8 mouse cellular contexts compared by ENCODE assay signal in genomic region chr7:29212199-29212765, GRCm38 (mm10). TPM values are rescaled to one million over a fixed set of nuclear protein-coding genes. Genes with fewer than 3 reads are reported as not detected.
DNase-seq lines count a peak whose midpoint lies in the region; ATAC-seq lines count a peak whose summit lies in the region.

No protein-coding gene starts in this region.

- no peaks in the 10 kb centered on the region for H3K9me3 ChIP-seq in embryonic facial prominence, embryonic 14.5 days (ENCODE audit: control insufficient read depth, low read length)
- H3K9me3 ChIP-seq in midbrain, embryonic 11.5 days (ENCODE audit: control insufficient read depth, low read length): no peaks in the 10 kb centered on the region

- peak; percentile 12 for DNase-seq in kidney, adult 9 months
- DNase-seq in kidney, postnatal 14 days: no peak
- DNase-seq in embryonic facial prominence, embryonic 14.5 days (ENCODE audit: low spot score): no peak
- peak; percentile 25 to 49 for DNase-seq in kidney, postnatal 4 days
- peak; percentile 89 for DNase-seq in midbrain, embryonic 11.5 days (ENCODE audit: low spot score, missing footprints)
- no peak for DNase-seq in layer of hippocampus, postnatal 14 days (ENCODE audit: low spot score in 2 of 2)
- no peak for DNase-seq in ovary, adult 18-20 months (ENCODE audit: low spot score)

- 16% methylated on average over 26 of the region's 26 CpGs for WGBS in embryonic facial prominence, embryonic 14.5 days
- WGBS in midbrain, embryonic 11.5 days: 10% methylated on average over 26 of the region's 26 CpGs

- no peak for ATAC-seq in embryonic facial prominence, embryonic 14.5 days (ENCODE audit: low read depth)
- ATAC-seq in midbrain, embryonic 11.5 days (ENCODE audit: low FRiP score): no peak
- ATAC-seq in CD4-positive, CD25-positive, alpha-beta regulatory T cell, adult 4 months: no peak

- H3K36me3 ChIP-seq in embryonic facial prominence, embryonic 14.5 days (ENCODE audit: control insufficient read depth, insufficient read depth, low read length): no peaks in the 10 kb centered on the region
- no peaks in the 10 kb centered on the region for H3K36me3 ChIP-seq in midbrain, embryonic 11.5 days (ENCODE audit: control insufficient read depth, insufficient read depth, low read length)

- peak overlapping the region; percentile 58 for H3K4me2 ChIP-seq in embryonic facial prominence, embryonic 14.5 days (ENCODE audit: low read depth, low read length)
- H3K4me2 ChIP-seq in midbrain, embryonic 11.5 days: no peak overlapping the region

- H3K4me1 ChIP-seq in embryonic facial prominence, embryonic 14.5 days (ENCODE audit: control insufficient read depth, insufficient read depth, low read length): 0 out of 2 replicates have a peak, but pooled peaks cover 3% of the 10 kb centered on the region
- no peaks in the 10 kb centered on the region for H3K4me1 ChIP-seq in midbrain, embryonic 11.5 days (ENCODE audit: control insufficient read depth, insufficient read depth, low read length)

- no peak overlapping the region; the same call in 1 of the 2 replicates for H3K4me3 ChIP-seq in embryonic facial prominence, embryonic 14.5 days (ENCODE audit: low read depth, low read length)
- H3K4me3 ChIP-seq in midbrain, embryonic 11.5 days (ENCODE audit: low read depth, low read length): no peak overlapping the region

- no peak overlapping the region for H3K27ac ChIP-seq in embryonic facial prominence, embryonic 14.5 days (replicated peaks; ENCODE audit: low read depth, low read length)
- H3K27ac ChIP-seq in midbrain, embryonic 11.5 days (ENCODE audit: low read depth, low read length): no peak overlapping the region

- no peak overlapping the region for H3K9ac ChIP-seq in embryonic facial prominence, embryonic 14.5 days (ENCODE audit: low read depth, low read length)
- no peak overlapping the region for H3K9ac ChIP-seq in midbrain, embryonic 11.5 days (ENCODE audit: low read length)

- H3K27me3 ChIP-seq in embryonic facial prominence, embryonic 14.5 days (replicated peaks; ENCODE audit: control insufficient read depth, insufficient read depth, low read length): peaks cover 6% of the 10 kb centered on the region; the same call in 1 of the 2 replicates
- H3K27me3 ChIP-seq in midbrain, embryonic 11.5 days (ENCODE audit: control insufficient read depth, insufficient read depth, low read length): peaks cover 12% of the 10 kb centered on the region

RNA-seq across cellular contexts. Expression of gene Catsperg1, which starts 1.6 kb away (rescaled TPM):
- 0.19 and 0.47 TPM in 2 replicates for polyA plus RNA-seq in embryonic facial prominence, embryonic 14.5 days (2014; fragmentation: Nextera tagmentation; extraction: Ambion mirVana)
- 0.36 and 1.2 TPM in 2 replicates for polyA plus RNA-seq in midbrain, embryonic 11.5 days (2014; fragmentation: Nextera tagmentation; extraction: Ambion mirVana)
- polyA plus RNA-seq in CD4-positive, CD25-positive, alpha-beta regulatory T cell, adult 4 months (2017; shearing (Covaris generic)): under 1 TPM; 0.44 to 0.56 TPM
- total RNA-seq in layer of hippocampus, postnatal 14 days (2021): 1 to 10 TPM; 1.6 to 1.8 TPM

RNA-seq across cellular contexts. Expression of gene Kcnk6, which starts 20.0 kb away (rescaled TPM):
- 1.4 and 2.2 TPM in 2 replicates for polyA plus RNA-seq in embryonic facial prominence, embryonic 14.5 days (2014; fragmentation: Nextera tagmentation; extraction: Ambion mirVana)
- polyA plus RNA-seq in midbrain, embryonic 11.5 days (2014; fragmentation: Nextera tagmentation; extraction: Ambion mirVana): 0.22 and 0.43 TPM in 2 replicates
- polyA plus RNA-seq in CD4-positive, CD25-positive, alpha-beta regulatory T cell, adult 4 months (2017; shearing (Covaris generic)): 1 to 10 TPM; 2.5 to 5.3 TPM
- 1 to 10 TPM; 2.9 to 3.8 TPM for total RNA-seq in layer of hippocampus, postnatal 14 days (2021)

RNA-seq across cellular contexts. Expression of gene Yif1b, which starts 25.8 kb away (rescaled TPM):
- 110 and 122 TPM in 2 replicates for polyA plus RNA-seq in embryonic facial prominence, embryonic 14.5 days (2014; fragmentation: Nextera tagmentation; extraction: Ambion mirVana)
- 77.1 and 81.5 TPM in 2 replicates for polyA plus RNA-seq in midbrain, embryonic 11.5 days (2014; fragmentation: Nextera tagmentation; extraction: Ambion mirVana)
- polyA plus RNA-seq in CD4-positive, CD25-positive, alpha-beta regulatory T cell, adult 4 months (2017; shearing (Covaris generic)): 10 to 100 TPM; 58.4 to 71.7 TPM
- 10 to 100 TPM; 42.3 to 49.5 TPM for total RNA-seq in layer of hippocampus, postnatal 14 days (2021)

RNA-seq across cellular contexts. Expression of gene Psmd8, which starts 31.8 kb away (rescaled TPM):
- 244 and 264 TPM in 2 replicates for polyA plus RNA-seq in embryonic facial prominence, embryonic 14.5 days (2014; fragmentation: Nextera tagmentation; extraction: Ambion mirVana)
- polyA plus RNA-seq in midbrain, embryonic 11.5 days (2014; fragmentation: Nextera tagmentation; extraction: Ambion mirVana): 322 and 332 TPM in 2 replicates
- 100 to 1,000 TPM; 163 to 175 TPM for polyA plus RNA-seq in CD4-positive, CD25-positive, alpha-beta regulatory T cell, adult 4 months (2017; shearing (Covaris generic))
- total RNA-seq in layer of hippocampus, postnatal 14 days (2021): 100 to 1,000 TPM; 153 to 169 TPM

RNA-seq across cellular contexts. Expression of gene 2200002D01Rik, which starts 36.0 kb away (rescaled TPM):
- 1.9 and 4.3 TPM in 2 replicates for polyA plus RNA-seq in embryonic facial prominence, embryonic 14.5 days (2014; fragmentation: Nextera tagmentation; extraction: Ambion mirVana)
- polyA plus RNA-seq in midbrain, embryonic 11.5 days (2014; fragmentation: Nextera tagmentation; extraction: Ambion mirVana): 2.4 and 2.7 TPM in 2 replicates
- 1 to 10 TPM; 1.0 to 1.6 TPM for polyA plus RNA-seq in CD4-positive, CD25-positive, alpha-beta regulatory T cell, adult 4 months (2017; shearing (Covaris generic))
- total RNA-seq in layer of hippocampus, postnatal 14 days (2021): not detected

Comparison
In these comparisons a context has a peak if more than half of its experiments do, and no peak if none do; other contexts are left out.
1. DNase-seq: peak in kidney, adult 9 months (single experiment), kidney, postnatal 4 days (2 of 2) and midbrain, embryonic 11.5 days (single experiment); none in kidney, postnatal 14 days (single experiment), embryonic facial prominence, embryonic 14.5 days (single experiment), layer of hippocampus, postnatal 14 days (0 of 2) and ovary, adult 18-20 months (single experiment).